Mouse (Mus musculus) CD8-positive naive resting alpha-beta T cell, adult 2 months (primary cell): ENCODE data around the gene Eps15l1.

Source experiments
- DNase-seq, 2 experiments: peaks; one replicate each; pipeline ENCODE4 v3.0.0; 2022; ENCODE audit warnings: low read depth in 2 of 2, low spot score in 2 of 2

Eps15l1 gene

GRCm38 (mm10) chr8:72352951-72353699, 68.1 kb downstream of the Eps15l1 start:
- DNase-seq = no peak

GRCm38 (mm10) chr8:72351405-72352005, 69.8 kb downstream of the Eps15l1 start:
- DNase-seq = peak in 1 of 2 experiments; percentile 51

GRCm38 (mm10) chr8:72350727-72351126, 70.5 kb downstream of the Eps15l1 start:
- peak; percentile 75 to 82 for DNase-seq

GRCm38 (mm10) chr8:72349838-72350237, 71.4 kb downstream of the Eps15l1 start:
- peak; percentile 47 to 60 for DNase-seq

- DNase-seq = no peak
These were observed 72.3 kb downstream of the Eps15l1 start for GRCm38 (mm10) chr8:72348956-72349355.

GRCm38 (mm10) chr8:72348114-72348513, 73.1 kb downstream of the Eps15l1 start:
- no peak for DNase-seq

- DNase-seq = no peak
These were observed 73.7 kb downstream of the Eps15l1 start for GRCm38 (mm10) chr8:72347553-72347952.

- DNase-seq = no peak
These were observed 77.5 kb downstream of the Eps15l1 start for GRCm38 (mm10) chr8:72343725-72344124.

- no peak for DNase-seq
These were observed 78.5 kb downstream of the Eps15l1 start for GRCm38 (mm10) chr8:72342556-72343300.

GRCm38 (mm10) chr8:72337034-72337433, 84.2 kb downstream of the Eps15l1 start:
- DNase-seq = no peak

- DNase-seq = no peak
These were observed 85.0 kb downstream of the Eps15l1 start for GRCm38 (mm10) chr8:72336273-72336672.

- no peak for DNase-seq
These were observed 87.1 kb downstream of the Eps15l1 start for GRCm38 (mm10) chr8:72334144-72334641.

GRCm38 (mm10) chr8:72333429-72334143, 87.7 kb downstream of the Eps15l1 start:
- DNase-seq = no peak

GRCm38 (mm10) chr8:72331631-72332030, 89.6 kb downstream of the Eps15l1 start:
- DNase-seq = no peak

GRCm38 (mm10) chr8:72330806-72331516, 90.3 kb downstream of the Eps15l1 start:
- DNase-seq = peak in 1 of 2 experiments; percentile 12

GRCm38 (mm10) chr8:72329116-72329515, 92.1 kb downstream of the Eps15l1 start:
- DNase-seq = no peak

- DNase-seq = no peak
These were observed 96.6 kb downstream of the Eps15l1 start for GRCm38 (mm10) chr8:72324708-72325107.

GRCm38 (mm10) chr8:72324036-72324706, 97.1 kb downstream of the Eps15l1 start:
- peak in 1 of 2 experiments; percentile 22 for DNase-seq

GRCm38 (mm10) chr8:72323131-72323725, 98.0 kb downstream of the Eps15l1 start:
- DNase-seq = peak; percentile 37 to 44
